Mouse (Mus musculus) right cerebral cortex, postnatal 14 days (tissue): ENCODE measurements around the gene Thra.
A peak's percentile ranks its signal among the peaks of the same experiment; 100 is the strongest.
"Not testable (repeated sequence)": the region's sequence is repeated elsewhere in the genome, so short reads cannot be mapped to it uniquely, and the experiment has no call there.

ENCODE experiments used
- DNase-seq: peaks from one replicate; pipeline ENCODE4 v3.0.0; 2022

The Thra gene

GRCm38 (mm10) chr11:98740393-98741050 lies at the start of gene Thra:
Thra (plus strand) TSS chr11:98740638.
- DNase-seq = peak; percentile 65

GRCm38 (mm10) chr11:98693201-98693600 lies 47.2 kb upstream of the Thra start:
- no peak for DNase-seq

GRCm38 (mm10) chr11:98693746-98694145 lies 46.7 kb upstream of the Thra start:
- DNase-seq = no peak

- DNase-seq = no peak
These were observed 46.1 kb upstream of the Thra start for GRCm38 (mm10) chr11:98694301-98694700.

- peak; percentile 54 for DNase-seq
These were observed 45.0 kb upstream of the Thra start for GRCm38 (mm10) chr11:98695408-98695807.

- DNase-seq = no peak
These were observed 43.8 kb upstream of the Thra start for GRCm38 (mm10) chr11:98696454-98697216.

GRCm38 (mm10) chr11:98697225-98697624 lies 43.2 kb upstream of the Thra start:
- DNase-seq = no peak

- no peak for DNase-seq
These were observed 41.4 kb upstream of the Thra start for GRCm38 (mm10) chr11:98698849-98699640.

GRCm38 (mm10) chr11:98699911-98700310 lies 40.5 kb upstream of the Thra start:
- peak; percentile 80 for DNase-seq

- DNase-seq = no peak
These were observed 39.2 kb upstream of the Thra start, which contains the start of gene Csf3 for GRCm38 (mm10) chr11:98701213-98701670. Csf3 (plus strand) TSS chr11:98701263.

GRCm38 (mm10) chr11:98702323-98702722 lies 38.1 kb upstream of the Thra start:
- no peak for DNase-seq

- no peak for DNase-seq
These were observed 35.4 kb upstream of the Thra start for GRCm38 (mm10) chr11:98705021-98705420.

- DNase-seq = no peak
These were observed 32.8 kb upstream of the Thra start for GRCm38 (mm10) chr11:98707401-98708281.

GRCm38 (mm10) chr11:98708282-98708956 lies 32.0 kb upstream of the Thra start:
- no peak for DNase-seq

GRCm38 (mm10) chr11:98709001-98709741 lies 31.3 kb upstream of the Thra start:
- DNase-seq = no peak

GRCm38 (mm10) chr11:98710416-98711045 lies 29.9 kb upstream of the Thra start:
- peak; percentile 84 for DNase-seq

GRCm38 (mm10) chr11:98711046-98711434 lies 29.4 kb upstream of the Thra start:
- no peak for DNase-seq

- not testable (repeated sequence) for DNase-seq
These were observed 28.4 kb upstream of the Thra start for GRCm38 (mm10) chr11:98712009-98712408.

GRCm38 (mm10) chr11:98713703-98714102 lies 26.7 kb upstream of the Thra start:
- no peak for DNase-seq

GRCm38 (mm10) chr11:98715946-98716345 lies 24.5 kb upstream of the Thra start:
- no peak for DNase-seq
